8 mouse cellular contexts compared by ENCODE assay signal in the genomic region with DNA sequence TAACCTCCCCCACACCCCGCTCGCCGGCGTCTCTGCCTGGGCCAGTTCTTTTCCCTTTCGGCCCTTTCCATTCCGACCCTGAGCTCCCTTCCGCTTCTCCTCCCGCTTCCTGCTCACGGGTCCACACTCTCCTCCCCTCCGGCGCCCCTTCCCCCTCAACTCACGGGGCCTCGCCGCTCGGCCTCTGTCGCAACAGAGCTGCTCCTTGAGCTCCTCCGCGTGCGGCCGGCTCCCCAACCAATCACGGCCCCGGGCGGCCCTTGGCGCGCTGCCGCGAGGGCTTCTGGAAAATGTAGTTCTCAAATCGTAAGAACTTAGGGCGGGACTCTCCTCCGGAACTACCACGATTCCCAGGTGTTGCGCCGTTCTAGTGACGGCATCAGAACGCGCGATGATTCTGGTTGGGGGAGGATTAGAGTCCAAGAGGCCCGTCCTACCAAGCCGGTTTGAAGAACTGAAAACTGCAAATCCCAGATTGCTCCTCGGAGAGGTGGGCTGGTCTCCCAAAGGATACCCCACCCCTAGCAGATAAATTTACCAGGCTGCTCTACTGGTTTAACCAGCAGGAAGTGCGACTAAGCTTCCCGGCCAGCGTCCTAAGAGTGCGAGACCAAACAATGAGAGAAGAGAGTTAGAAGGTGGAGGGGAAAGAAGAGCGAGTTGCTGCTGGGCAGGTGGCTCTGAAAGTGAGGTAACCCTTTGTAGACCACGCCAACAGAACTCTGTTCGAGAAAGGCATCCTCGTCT. TPM values are rescaled to one million over a fixed set of nuclear protein-coding genes. Genes with fewer than 3 reads are reported as not detected.
DNase-seq lines count a peak whose midpoint lies in the region; ATAC-seq and TF ChIP-seq lines count a peak whose summit lies in the region.

A gene (minus strand): TSS at position 285 of the 747 bp plus-strand sequence.

- WGBS in embryonic facial prominence, embryonic 14.5 days, result under 1% methylated on average over 47 of the region's 48 CpGs
- under 1% methylated on average over 48 of the region's 48 CpGs for WGBS in heart, adult 2 months
- WGBS in limb, embryonic 13.5 days, result under 1% methylated on average over 48 of the region's 48 CpGs
- under 1% methylated on average over 48 of the region's 48 CpGs for WGBS in midbrain, embryonic 16.5 days

- DNase-seq in 3T3-L1 (ENCODE audit: low read depth, low spot score), result peak; percentile 100
- peak; percentile 97 to 100 for DNase-seq in adrenal gland, postnatal 4 days (ENCODE audit: low spot score in 2 of 2)
- peak; percentile 100 for DNase-seq in embryonic facial prominence, embryonic 14.5 days (ENCODE audit: low spot score)
- DNase-seq in heart, adult 2 months, result peak; percentile 100
- DNase-seq in kidney, adult 8-10 months, result peak; percentile 100
- DNase-seq in spleen, postnatal 10 days (ENCODE audit: low spot score in 2 of 2), result peak; percentile 98 to 99

- H3K9me3 ChIP-seq in embryonic facial prominence, embryonic 14.5 days (ENCODE audit: control insufficient read depth, low read length), result no peaks in the 10 kb centered on the region
- H3K9me3 ChIP-seq in limb, embryonic 13.5 days, result no peaks in the 10 kb centered on the region
- H3K9me3 ChIP-seq in midbrain, embryonic 16.5 days (replicated peaks; ENCODE audit: control insufficient read depth, low read length, poor library complexity, severe bottlenecking), result no peaks in the 10 kb centered on the region

- no peaks in the 10 kb centered on the region for H3K27me3 ChIP-seq in embryonic facial prominence, embryonic 14.5 days (replicated peaks; ENCODE audit: control insufficient read depth, insufficient read depth, low read length)
- H3K27me3 ChIP-seq in heart, adult 2 months (ENCODE audit: control insufficient read depth, insufficient read depth, low read length), result no peaks in the 10 kb centered on the region
- no peaks in the 10 kb centered on the region for H3K27me3 ChIP-seq in limb, embryonic 13.5 days
- no peaks in the 10 kb centered on the region for H3K27me3 ChIP-seq in midbrain, embryonic 16.5 days (ENCODE audit: control insufficient read depth, insufficient read depth, low read depth, low read length)

- H3K4me3 ChIP-seq in embryonic facial prominence, embryonic 14.5 days (ENCODE audit: low read depth, low read length), result peak within 1 kb of the TSS; percentile 65
- H3K4me3 ChIP-seq in heart, adult 2 months, result peak within 1 kb of the TSS; percentile 86
- peak within 1 kb of the TSS; percentile 82 for H3K4me3 ChIP-seq in limb, embryonic 13.5 days
- H3K4me3 ChIP-seq in midbrain, embryonic 16.5 days (ENCODE audit: low read depth, low read length), result peak within 1 kb of the TSS; percentile 85

- H3K79me2 ChIP-seq in heart, adult 2 months (replicated peaks; ENCODE audit: control insufficient read depth, insufficient read depth, low read length), result 0 out of 2 replicates have a peak, but pooled peaks cover 2% of the 10 kb centered on the region

- intact Hi-C loops in heart, adult 2 months (cut with DNase I), result loop anchor here (1.0 to 5.0 kb wide), 4 partner anchors 9 to 155 kb away; a partner anchor contains a TSS

- H3K9ac ChIP-seq in embryonic facial prominence, embryonic 14.5 days (ENCODE audit: low read depth, low read length), result peak within 1 kb of the TSS; percentile 77
- peak within 1 kb of the TSS; percentile 73 for H3K9ac ChIP-seq in heart, adult 2 months (ENCODE audit: low read depth, low read length)
- H3K9ac ChIP-seq in limb, embryonic 13.5 days, result peak within 1 kb of the TSS; percentile 84
- peak within 1 kb of the TSS; percentile 75 for H3K9ac ChIP-seq in midbrain, embryonic 16.5 days (ENCODE audit: low read depth, low read length)

- peak within 1 kb of the TSS; percentile 78 for H3K27ac ChIP-seq in embryonic facial prominence, embryonic 14.5 days (replicated peaks; ENCODE audit: low read depth, low read length)
- H3K27ac ChIP-seq in heart, adult 2 months, result peak within 1 kb of the TSS; percentile 88
- peak within 1 kb of the TSS; percentile 79 for H3K27ac ChIP-seq in limb, embryonic 13.5 days
- H3K27ac ChIP-seq in midbrain, embryonic 16.5 days (ENCODE audit: low read length), result peak within 1 kb of the TSS; percentile 72

- H3K4me1 ChIP-seq in embryonic facial prominence, embryonic 14.5 days (ENCODE audit: control insufficient read depth, insufficient read depth, low read length), result peaks cover 14% of the 10 kb centered on the region
- peaks cover 4% of the 10 kb centered on the region for H3K4me1 ChIP-seq in heart, adult 2 months (ENCODE audit: control insufficient read depth, insufficient read depth, low read length)
- H3K4me1 ChIP-seq in limb, embryonic 13.5 days, result peaks cover 19% of the 10 kb centered on the region
- H3K4me1 ChIP-seq in midbrain, embryonic 16.5 days (ENCODE audit: control insufficient read depth, insufficient read depth, low read length), result peaks cover 14% of the 10 kb centered on the region

- TF ChIP-seq CTCF in heart, adult 2 months (IDR thresholded peaks at IDR 0.05), result peak; percentile 29

- peak; percentile 63; the same call in 1 of the 2 replicates for TF ChIP-seq EP300 in heart, adult 2 months (IDR thresholded peaks at IDR 0.05; ENCODE audit: insufficient read depth, low read depth, low read length)

- peak within 1 kb of the TSS; percentile 70 for H3K4me2 ChIP-seq in embryonic facial prominence, embryonic 14.5 days (ENCODE audit: low read depth, low read length)
- H3K4me2 ChIP-seq in limb, embryonic 13.5 days (replicated peaks), result peak within 1 kb of the TSS; percentile 90
- peak within 1 kb of the TSS; percentile 96 for H3K4me2 ChIP-seq in midbrain, embryonic 16.5 days (ENCODE audit: low read length)

- peak; percentile 98 for ATAC-seq in embryonic facial prominence, embryonic 14.5 days (ENCODE audit: low read depth)
- ATAC-seq in limb, embryonic 13.5 days (ENCODE audit: low FRiP score, low read depth), result peak; percentile 97
- ATAC-seq in midbrain, embryonic 16.5 days, result peak; percentile 98

- H3K36me3 ChIP-seq in embryonic facial prominence, embryonic 14.5 days (ENCODE audit: control insufficient read depth, insufficient read depth, low read length), result peaks cover 30% of the 10 kb centered on the region
- H3K36me3 ChIP-seq in heart, adult 2 months (ENCODE audit: control insufficient read depth, insufficient read depth, low read length), result no peaks in the 10 kb centered on the region
- H3K36me3 ChIP-seq in limb, embryonic 13.5 days, result peaks cover 30% of the 10 kb centered on the region
- H3K36me3 ChIP-seq in midbrain, embryonic 16.5 days (ENCODE audit: control insufficient read depth, insufficient read depth, low read length), result peaks cover 20% of the 10 kb centered on the region

- TF ChIP-seq POLR2A in heart, adult 2 months (IDR thresholded peaks at IDR 0.05; ENCODE audit: insufficient read depth, low read depth, low read length), result peak; percentile 98

RNA-seq across cellular contexts. Expression of the gene that starts here (rescaled TPM):
- 10 to 100 TPM; 54.7 to 59.8 TPM for total RNA-seq in adrenal gland, postnatal 4 days (2021)
- polyA plus RNA-seq in embryonic facial prominence, embryonic 14.5 days (2014; fragmentation: Nextera tagmentation; extraction: Ambion mirVana), result 83.7 and 96.3 TPM in 2 replicates
- total RNA-seq in heart, adult 2 months (2021), result 10 to 100 TPM; 52.5 to 55.8 TPM
- polyA plus RNA-seq in heart, adult 2 months (2012; rRNA removed), result 43.3 and 57.2 TPM in 2 replicates
- 120 and 128 TPM in 2 replicates for polyA plus RNA-seq in limb, embryonic 13.5 days (2015; fragmentation: Nextera tagmentation; extraction: Ambion mirVana)
- 78.0 and 85.0 TPM in 2 replicates for polyA plus RNA-seq in midbrain, embryonic 16.5 days (2015; fragmentation: Nextera tagmentation; extraction: Ambion mirVana)

Comparison
In these comparisons a context has a peak if more than half of its experiments do, and no peak if none do; other contexts are left out.
1. Peak in every context shown above with its lines: DNase-seq, ATAC-seq, H3K4me3 ChIP-seq and H3K27ac ChIP-seq.